Mouse (Mus musculus): ENCODE data around the gene Bbs12. TPM values are rescaled to one million over a fixed set of nuclear protein-coding genes. Genes with fewer than 3 reads are reported as not detected.

Gene Bbs12
- total and polyA plus RNA-seq, 2 experiments from 2014 or later, result 3.1 to 4.9 TPM

- TF ChIP-seq EP300 (IDR thresholded peaks at IDR 0.05; ENCODE audit: low read depth), result no peak
- no peak for TF ChIP-seq CTCF (IDR thresholded peaks at IDR 0.05; ENCODE audit: low read depth)
- Histone ChIP-seq H3K4me2 (ENCODE audit: low read depth, low read length) (no peak overlapping the region), H3K27ac (ENCODE audit: low read depth) (no peak overlapping the region), H3K4me1 (ENCODE audit: control insufficient read depth, insufficient read depth) (no peaks in the 10 kb centered on the region), H3K4me3 (ENCODE audit: low read depth, low read length) (no peak overlapping the region), H3K9me3 (replicated peaks; ENCODE audit: control insufficient read depth, low read length) (no peaks in the 10 kb centered on the region), H3K36me3 (replicated peaks; ENCODE audit: control insufficient read depth, insufficient read depth, low read length) (no peaks in the 10 kb centered on the region), H3K27me3 (ENCODE audit: control insufficient read depth, insufficient read depth, low read length) (no peaks in the 10 kb centered on the region), H3K9ac (replicated peaks; ENCODE audit: low read depth, low read length) (no peak overlapping the region)
- WGBS, result 74% methylated on average over 1 of the region's 1 CpGs
- DNase-seq (ENCODE audit: low spot score) (no peak), ATAC-seq (ENCODE audit: insufficient read depth, low read depth) (no peak)
These were observed 32.1 kb upstream of the Bbs12 start for GRCm38 (mm10) chr3:37280221-37280620.

GRCm38 (mm10) chr3:37280871-37281270 is 31.5 kb upstream of the Bbs12 start:
- WGBS, result 59% methylated on average over 8 of the region's 8 CpGs
- Histone ChIP-seq H3K27ac (ENCODE audit: low read depth) (no peak overlapping the region), H3K4me2 (ENCODE audit: low read depth, low read length) (no peak overlapping the region), H3K4me3 (ENCODE audit: low read depth, low read length) (no peak overlapping the region), H3K9ac (replicated peaks; ENCODE audit: low read depth, low read length) (no peak overlapping the region), H3K4me1 (ENCODE audit: control insufficient read depth, insufficient read depth) (no peaks in the 10 kb centered on the region), H3K27me3 (ENCODE audit: control insufficient read depth, insufficient read depth, low read length) (no peaks in the 10 kb centered on the region), H3K36me3 (replicated peaks; ENCODE audit: control insufficient read depth, insufficient read depth, low read length) (no peaks in the 10 kb centered on the region), H3K9me3 (replicated peaks; ENCODE audit: control insufficient read depth, low read length) (no peaks in the 10 kb centered on the region)
- DNase-seq (ENCODE audit: low spot score) (no peak), ATAC-seq (ENCODE audit: insufficient read depth, low read depth) (no peak)
- TF ChIP-seq EP300 (IDR thresholded peaks at IDR 0.05; ENCODE audit: low read depth) (no peak), CTCF (IDR thresholded peaks at IDR 0.05; ENCODE audit: low read depth) (no peak)

- no peak for TF ChIP-seq CTCF (IDR thresholded peaks at IDR 0.05; ENCODE audit: low read depth)
- no peak for TF ChIP-seq EP300 (IDR thresholded peaks at IDR 0.05; ENCODE audit: low read depth)
- Histone ChIP-seq H3K9me3 (replicated peaks; ENCODE audit: control insufficient read depth, low read length) (no peaks in the 10 kb centered on the region), H3K36me3 (replicated peaks; ENCODE audit: control insufficient read depth, insufficient read depth, low read length) (no peaks in the 10 kb centered on the region), H3K9ac (replicated peaks; ENCODE audit: low read depth, low read length) (no peak overlapping the region), H3K27ac (ENCODE audit: low read depth) (no peak overlapping the region), H3K27me3 (ENCODE audit: control insufficient read depth, insufficient read depth, low read length) (no peaks in the 10 kb centered on the region), H3K4me1 (ENCODE audit: control insufficient read depth, insufficient read depth) (no peaks in the 10 kb centered on the region), H3K4me3 (ENCODE audit: low read depth, low read length) (no peak overlapping the region), H3K4me2 (ENCODE audit: low read depth, low read length) (no peak overlapping the region)
- DNase-seq (ENCODE audit: low spot score), result no peak
- no peak for ATAC-seq (ENCODE audit: insufficient read depth, low read depth)
- whole genome bisulfite sequencing, result 79% methylated on average over 11 of the region's 11 CpGs
These were observed 29.9 kb upstream of the Bbs12 start for GRCm38 (mm10) chr3:37282299-37282922.

GRCm38 (mm10) chr3:37283234-37283633 is 29.1 kb upstream of the Bbs12 start:
- Histone ChIP-seq H3K9ac (replicated peaks; ENCODE audit: low read depth, low read length) (no peak overlapping the region), H3K36me3 (replicated peaks; ENCODE audit: control insufficient read depth, insufficient read depth, low read length) (no peaks in the 10 kb centered on the region), H3K9me3 (replicated peaks; ENCODE audit: control insufficient read depth, low read length) (no peaks in the 10 kb centered on the region), H3K4me1 (ENCODE audit: control insufficient read depth, insufficient read depth) (no peaks in the 10 kb centered on the region), H3K27ac (ENCODE audit: low read depth) (no peak overlapping the region), H3K4me2 (ENCODE audit: low read depth, low read length) (no peak overlapping the region), H3K27me3 (ENCODE audit: control insufficient read depth, insufficient read depth, low read length) (no peaks in the 10 kb centered on the region), H3K4me3 (ENCODE audit: low read depth, low read length) (no peak overlapping the region)
- ATAC-seq (ENCODE audit: insufficient read depth, low read depth) (no peak), DNase-seq (ENCODE audit: low spot score) (no peak)
- TF ChIP-seq CTCF (IDR thresholded peaks at IDR 0.05; ENCODE audit: low read depth), result no peak
- TF ChIP-seq EP300 (IDR thresholded peaks at IDR 0.05; ENCODE audit: low read depth), result no peak
- WGBS, result 81% methylated on average over 4 of the region's 4 CpGs

- Histone ChIP-seq H3K27me3 (ENCODE audit: control insufficient read depth, insufficient read depth, low read length) (no peaks in the 10 kb centered on the region), H3K4me1 (ENCODE audit: control insufficient read depth, insufficient read depth) (no peaks in the 10 kb centered on the region), H3K9ac (replicated peaks; ENCODE audit: low read depth, low read length) (no peak overlapping the region), H3K36me3 (replicated peaks; ENCODE audit: control insufficient read depth, insufficient read depth, low read length) (no peaks in the 10 kb centered on the region), H3K4me2 (ENCODE audit: low read depth, low read length) (no peak overlapping the region), H3K27ac (ENCODE audit: low read depth) (no peak overlapping the region), H3K4me3 (ENCODE audit: low read depth, low read length) (no peak overlapping the region), H3K9me3 (replicated peaks; ENCODE audit: control insufficient read depth, low read length) (no peaks in the 10 kb centered on the region)
- ATAC-seq (ENCODE audit: insufficient read depth, low read depth) (no peak), DNase-seq (ENCODE audit: low spot score) (no peak)
- TF ChIP-seq CTCF (IDR thresholded peaks at IDR 0.05; ENCODE audit: low read depth) (no peak), EP300 (IDR thresholded peaks at IDR 0.05; ENCODE audit: low read depth) (no peak)
- WGBS, result 91% methylated on average over 2 of the region's 2 CpGs
These were observed 23.1 kb upstream of the Bbs12 start for GRCm38 (mm10) chr3:37289237-37289636.

Data from heart, postnatal 0 days (tissue).